Mouse (Mus musculus): ENCODE results near the gene Kif6.

Gene Kif6

GRCm38 (mm10) chr17:49839243-49839642 is 224.3 kb downstream of the Kif6 start:
- no peak for DNase-seq (ENCODE audit: low spot score)

DNA sequence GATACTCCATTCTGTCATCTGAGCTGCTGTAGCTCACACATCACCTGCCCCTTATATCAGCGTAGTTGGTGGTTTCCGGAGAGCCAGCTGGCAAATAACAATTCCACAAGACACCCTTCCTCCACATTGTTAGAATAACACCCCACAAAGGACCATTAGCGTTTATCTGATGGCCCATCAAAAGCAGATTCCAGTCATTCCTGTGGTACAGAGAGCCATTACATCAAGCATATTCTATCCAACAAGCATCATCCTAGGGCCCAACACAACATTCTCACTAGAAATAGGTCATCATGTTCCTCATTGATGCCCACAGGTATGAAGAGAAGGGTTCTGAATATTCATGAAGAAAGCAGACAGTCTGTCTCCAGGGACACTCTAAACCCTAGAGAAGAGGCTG is 236.3 kb downstream of the Kif6 start:
- no peak for DNase-seq (ENCODE audit: low spot score)

GRCm38 (mm10) chr17:49852183-49852582 is 237.2 kb downstream of the Kif6 start:
- peak; percentile 48 for DNase-seq (ENCODE audit: low spot score)

DNA sequence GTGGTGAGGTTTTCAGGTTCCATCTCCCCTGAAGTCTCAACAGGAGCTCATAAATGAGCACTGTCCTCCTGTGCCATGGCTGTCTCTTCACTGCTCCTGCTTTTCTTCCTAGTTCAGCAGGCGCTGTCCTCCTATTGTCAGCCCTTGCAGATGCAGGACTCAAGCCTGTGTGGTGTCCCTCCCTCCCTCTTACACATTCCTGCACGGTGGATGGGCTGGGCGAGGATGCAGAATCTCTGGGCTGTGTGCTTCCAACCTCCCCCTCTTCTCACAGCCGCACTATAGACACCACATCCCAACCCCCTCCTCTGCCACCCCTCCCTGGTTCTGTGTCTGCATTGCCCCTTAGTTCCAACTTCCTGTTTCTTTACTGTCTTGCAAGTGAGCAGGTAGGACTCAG is 240.8 kb downstream of the Kif6 start:
- DNase-seq (ENCODE audit: low spot score): no peak

DNA sequence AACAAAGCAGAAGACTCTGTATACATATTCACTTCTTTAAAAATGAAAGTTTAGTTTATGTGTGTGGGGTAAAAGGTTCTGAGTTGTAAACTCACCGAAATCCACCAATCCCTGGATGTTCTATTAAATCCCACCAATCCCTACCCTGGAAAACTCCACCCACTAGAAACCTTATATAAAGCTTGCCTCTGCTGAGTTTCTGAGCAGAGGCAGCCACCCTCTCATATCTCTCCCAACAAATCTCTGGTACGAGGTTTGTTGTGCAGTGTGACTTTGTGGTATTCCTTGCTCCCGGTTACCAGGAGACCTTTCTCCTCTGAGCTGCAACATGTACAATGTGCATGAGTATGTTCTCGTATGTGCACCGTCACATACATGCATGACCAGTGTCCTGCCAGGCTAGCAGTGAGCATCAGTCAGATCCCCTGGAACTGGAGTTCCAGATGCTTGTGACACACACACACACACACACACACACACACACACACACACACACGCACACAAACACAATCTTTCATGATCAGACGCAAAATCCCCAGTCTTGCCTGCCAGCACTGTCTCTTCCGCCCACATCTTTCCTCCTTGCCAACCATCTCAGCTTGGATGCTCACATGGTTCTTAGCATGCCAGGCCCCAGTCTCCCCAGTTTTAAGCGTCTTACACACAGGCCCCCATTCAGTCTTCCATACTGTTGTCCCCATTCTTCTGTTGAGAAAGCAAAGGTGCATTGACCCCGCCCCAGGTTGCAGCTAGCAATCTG is 245.3 kb downstream of the Kif6 start:
- no peak for DNase-seq (ENCODE audit: low spot score)

DNA sequence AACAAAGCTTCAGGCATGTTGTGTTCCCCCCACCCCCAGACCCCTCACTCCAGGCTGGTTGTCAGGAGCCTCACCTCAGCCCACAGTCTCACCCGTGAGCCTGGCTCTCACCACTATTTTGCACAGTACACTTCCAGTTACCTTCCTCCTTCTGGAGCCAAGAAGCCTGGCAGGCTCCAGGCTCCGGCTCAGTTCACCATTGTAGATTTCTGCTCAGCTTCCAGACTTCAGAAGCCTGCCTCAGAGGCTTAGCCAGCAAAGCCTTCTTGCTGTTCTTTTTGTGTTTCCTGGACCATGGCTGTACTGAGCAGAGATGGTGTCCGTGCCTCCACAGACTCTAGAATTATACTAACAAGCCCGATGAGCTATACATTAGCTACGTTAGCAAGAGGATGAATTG is 248.7 kb downstream of the Kif6 start:
- DNase-seq (ENCODE audit: low spot score): no peak

GRCm38 (mm10) chr17:49865604-49866003 is 250.7 kb downstream of the Kif6 start:
- DNase-seq (ENCODE audit: low spot score): no peak

DNA sequence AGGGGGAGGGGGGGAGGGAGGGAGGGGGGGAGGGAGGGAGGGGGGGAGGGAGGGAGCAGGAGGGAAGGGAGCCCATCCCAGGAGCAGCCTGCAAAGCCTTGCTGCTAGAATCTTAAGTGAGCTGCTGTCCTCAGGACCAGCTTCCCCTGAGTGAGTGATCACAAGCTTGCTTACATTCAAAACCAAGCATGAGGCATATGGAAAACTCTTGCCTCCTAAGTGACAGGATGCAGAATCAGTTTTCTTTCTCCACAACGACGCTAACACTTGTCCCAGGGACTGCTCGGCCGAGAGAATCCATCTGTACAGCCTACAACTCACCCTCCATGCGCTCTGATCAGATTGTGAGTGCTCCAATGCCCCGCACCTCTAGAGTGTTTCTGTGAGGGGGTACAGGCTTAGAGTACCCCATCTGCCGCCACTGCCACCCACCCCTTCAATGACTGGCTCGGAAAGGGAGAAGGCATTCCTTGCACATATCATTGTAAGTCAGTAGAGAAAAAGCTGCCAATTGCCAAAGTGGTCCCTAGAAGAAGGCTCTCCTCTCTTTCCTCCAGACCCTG is 251.8 kb downstream of the Kif6 start:
- DNase-seq (ENCODE audit: low spot score): no peak

GRCm38 (mm10) chr17:49867321-49868137 is 252.6 kb downstream of the Kif6 start:
- peak; percentile 48 for DNase-seq (ENCODE audit: low spot score)

- peak; percentile 65 for DNase-seq (ENCODE audit: low spot score)
Observed at GRCm38 (mm10) chr17:49869246-49869645, 254.3 kb downstream of the Kif6 start.

- peak; percentile 98 for DNase-seq (ENCODE audit: low spot score)
Observed at GRCm38 (mm10) chr17:49872305-49872704, 257.4 kb downstream of the Kif6 start.

- DNase-seq (ENCODE audit: low spot score): peak; percentile 66
Observed at GRCm38 (mm10) chr17:49874746-49875145, 259.8 kb downstream of the Kif6 start.

GRCm38 (mm10) chr17:49875401-49875800 is 260.5 kb downstream of the Kif6 start:
- no peak for DNase-seq (ENCODE audit: low spot score)

- DNase-seq (ENCODE audit: low spot score): peak; percentile 40
Observed at GRCm38 (mm10) chr17:49875939-49876651, 261.2 kb downstream of the Kif6 start.

DNA sequence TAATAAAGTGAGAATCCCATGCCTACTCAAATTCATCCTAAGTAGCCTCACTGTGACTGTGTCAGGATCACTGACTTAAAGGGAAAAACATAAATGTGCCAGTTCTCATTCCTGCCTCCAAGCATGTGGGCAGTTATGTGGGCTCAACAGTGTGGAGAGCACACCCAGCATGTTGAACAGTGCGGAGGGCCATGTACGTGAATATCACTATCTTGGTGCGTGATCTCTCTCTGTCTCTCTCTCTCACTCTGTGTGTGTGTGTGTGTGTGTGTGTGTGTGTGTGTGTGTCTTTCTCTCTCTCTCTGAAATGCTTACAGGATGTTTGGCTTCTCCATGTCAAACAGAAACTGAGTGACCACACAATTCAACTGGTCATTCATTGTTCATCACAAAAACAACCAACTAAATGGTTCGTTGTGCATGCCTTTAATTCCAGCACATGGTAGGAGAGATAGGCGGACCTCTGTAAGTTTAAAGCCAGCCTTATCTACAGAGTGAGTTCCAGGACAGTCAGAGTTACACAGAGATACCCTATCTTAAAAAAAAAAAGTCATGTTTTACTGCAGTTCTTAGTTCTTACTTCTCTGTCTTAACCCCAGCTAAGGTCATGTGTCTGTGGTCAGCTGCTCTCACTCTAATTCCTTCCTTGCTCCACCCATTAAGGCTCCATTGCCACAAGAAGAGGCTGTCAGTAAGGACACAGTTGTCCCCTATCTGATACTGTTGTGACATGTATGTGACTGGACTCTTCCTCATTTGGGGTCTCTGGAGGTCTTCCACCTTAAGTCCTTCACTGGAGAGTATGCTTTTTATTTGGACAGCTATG is 266.2 kb downstream of the Kif6 start:
- no peak for DNase-seq (ENCODE audit: low spot score)

DNA sequence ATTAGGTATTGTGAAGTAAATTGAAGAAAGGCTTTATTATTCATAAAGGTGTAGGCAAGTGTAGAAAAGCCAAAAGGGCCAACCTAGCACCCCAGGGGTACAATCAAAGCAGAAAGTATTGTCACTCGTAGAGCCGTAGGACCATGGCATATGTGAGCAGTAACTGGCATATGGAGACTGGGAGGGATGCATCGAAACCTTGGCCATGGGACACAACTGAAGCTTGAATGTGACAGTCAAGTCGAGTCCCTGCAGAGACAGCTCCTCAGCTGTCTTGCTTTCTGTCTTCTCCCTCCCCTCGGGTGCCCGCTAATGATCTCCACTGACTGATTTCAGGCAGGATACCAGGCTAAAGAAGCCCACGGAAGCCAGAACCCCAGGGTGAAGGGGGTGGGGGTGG is 266.9 kb downstream of the Kif6 start:
- no peak for DNase-seq (ENCODE audit: low spot score)

GRCm38 (mm10) chr17:49883136-49883755 is 268.3 kb downstream of the Kif6 start:
- no peak for DNase-seq (ENCODE audit: low spot score)

DNA sequence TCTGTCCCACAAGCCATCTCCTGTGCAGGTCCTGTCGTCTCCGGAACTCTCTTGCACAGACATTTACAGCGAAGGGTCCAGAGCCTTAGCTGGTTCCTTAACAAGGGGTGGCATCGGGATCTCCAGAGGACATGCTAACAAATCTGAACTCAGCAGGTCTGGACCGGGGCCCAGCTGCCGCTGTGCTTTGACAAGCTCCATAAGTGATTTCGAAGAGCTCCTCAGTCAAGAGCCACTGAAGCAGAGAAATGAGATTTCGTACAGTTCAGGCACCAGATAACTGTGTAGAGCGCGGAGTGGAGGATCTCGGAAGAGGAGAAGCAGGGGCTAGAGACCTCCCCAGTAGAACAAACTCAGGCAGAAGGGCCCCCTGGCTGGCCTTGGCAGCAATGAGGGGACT is 270.1 kb downstream of the Kif6 start:
- DNase-seq (ENCODE audit: low spot score): no peak

DNA sequence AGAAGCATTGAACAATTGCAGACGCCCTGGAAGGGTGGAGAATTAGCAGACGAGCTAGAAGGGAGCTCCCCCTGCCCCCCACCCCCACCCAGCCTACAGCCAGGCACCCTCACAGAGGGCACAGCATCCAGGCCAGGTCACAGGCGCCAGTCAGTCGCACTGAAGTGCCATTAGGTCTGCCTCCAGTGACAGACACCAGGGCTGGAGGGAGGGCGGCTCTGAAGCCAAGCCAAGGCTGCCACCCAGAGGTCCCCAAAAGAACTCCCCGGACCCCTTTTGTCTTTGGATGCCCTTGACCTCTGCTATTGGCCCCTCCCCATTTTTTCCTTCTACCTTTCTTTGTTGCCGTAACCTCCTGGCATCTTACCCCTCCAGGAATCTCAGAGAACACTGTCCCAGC is 274.7 kb downstream of the Kif6 start:
- peak; percentile 73 for DNase-seq (ENCODE audit: low spot score)

GRCm38 (mm10) chr17:49890861-49891260 is 275.9 kb downstream of the Kif6 start:
- DNase-seq (ENCODE audit: low spot score): no peak

GRCm38 (mm10) chr17:49892390-49892789 is 277.5 kb downstream of the Kif6 start:
- DNase-seq (ENCODE audit: low spot score): no peak
